Mouse (Mus musculus) gastrocnemius, adult 8-10 months (tissue): ENCODE results near the gene Porcn. TPM values are rescaled to one million over a fixed set of nuclear protein-coding genes. Genes with fewer than 3 reads are reported as not detected.

Source experiments
- DNase-seq, 2 experiments: peaks; one replicate each; pipeline ENCODE4 v3.0.0; 2022; ENCODE audit warnings: low spot score in 2 of 2
- total RNA-seq, 4 experiments: library from RNA; stranded (reverse); gene quantifications; 2 replicates each; pipeline ENCODE4 v1.2.4; 2022

Gene Porcn
- total RNA-seq = 1 to 10 TPM; 3.3 to 5.1 (median 4.2) TPM

DNA sequence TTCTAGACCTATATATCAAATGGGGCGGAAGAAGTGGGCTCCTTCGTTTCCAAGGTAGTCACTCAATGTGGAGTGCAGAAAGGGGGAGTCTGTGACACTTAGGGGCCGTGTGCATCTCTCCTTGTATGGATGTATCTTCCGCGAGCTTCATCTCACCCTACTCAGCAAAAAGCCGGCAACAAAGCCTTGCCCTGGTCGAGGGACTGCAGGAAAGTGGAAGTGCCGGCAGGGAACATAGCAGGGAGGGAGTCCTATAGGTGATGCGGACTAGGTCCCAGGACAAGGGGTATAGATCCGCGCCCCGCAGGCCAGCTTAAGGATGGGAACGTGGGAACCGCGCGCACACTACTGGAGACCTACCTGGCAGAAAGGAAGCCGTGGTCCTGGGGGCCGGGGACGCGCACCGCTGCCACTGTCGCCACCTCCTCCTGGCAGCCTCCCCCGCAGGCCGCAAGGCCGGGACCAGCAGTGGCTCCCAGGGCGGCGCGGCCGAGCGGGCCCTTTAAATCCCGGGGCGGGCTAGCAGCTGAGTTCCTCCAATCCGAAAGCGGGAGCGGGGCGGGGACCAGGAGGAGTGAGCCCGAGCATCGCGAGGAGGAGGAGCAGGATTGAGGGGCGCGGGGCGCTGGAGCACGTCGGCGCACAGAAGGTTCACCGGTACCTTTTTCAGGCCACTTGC lies at the start of gene Porcn:
Gene Porcn (minus strand): TSS at position 511 of the 679 bp plus-strand sequence.
- peak; percentile 62 to 71 for DNase-seq

DNA sequence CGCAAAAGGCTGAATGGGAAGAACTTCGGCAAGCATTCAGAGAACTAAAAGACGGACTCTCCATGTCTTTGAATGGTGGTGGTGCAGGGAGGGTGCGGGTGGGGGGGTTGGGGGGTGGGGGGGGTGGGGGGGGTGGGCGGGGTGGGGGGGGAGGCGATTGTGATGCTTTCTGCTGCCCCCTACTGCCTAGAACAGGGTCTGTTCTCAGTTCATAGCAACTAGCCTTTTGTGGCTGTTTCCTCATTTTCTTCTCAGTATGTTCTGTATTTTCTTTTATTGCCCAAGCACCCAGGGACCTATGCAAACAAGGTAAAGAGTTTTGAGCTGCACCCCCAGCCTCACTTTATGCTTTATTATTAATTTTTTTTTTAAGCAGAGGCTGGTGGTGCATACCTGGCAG lies 49.5 kb upstream of the Porcn start:
- no peak for DNase-seq

- no peak for DNase-seq
These were observed 47.4 kb upstream of the Porcn start for GRCm38 (mm10) chrX:8253711-8254110.

DNA sequence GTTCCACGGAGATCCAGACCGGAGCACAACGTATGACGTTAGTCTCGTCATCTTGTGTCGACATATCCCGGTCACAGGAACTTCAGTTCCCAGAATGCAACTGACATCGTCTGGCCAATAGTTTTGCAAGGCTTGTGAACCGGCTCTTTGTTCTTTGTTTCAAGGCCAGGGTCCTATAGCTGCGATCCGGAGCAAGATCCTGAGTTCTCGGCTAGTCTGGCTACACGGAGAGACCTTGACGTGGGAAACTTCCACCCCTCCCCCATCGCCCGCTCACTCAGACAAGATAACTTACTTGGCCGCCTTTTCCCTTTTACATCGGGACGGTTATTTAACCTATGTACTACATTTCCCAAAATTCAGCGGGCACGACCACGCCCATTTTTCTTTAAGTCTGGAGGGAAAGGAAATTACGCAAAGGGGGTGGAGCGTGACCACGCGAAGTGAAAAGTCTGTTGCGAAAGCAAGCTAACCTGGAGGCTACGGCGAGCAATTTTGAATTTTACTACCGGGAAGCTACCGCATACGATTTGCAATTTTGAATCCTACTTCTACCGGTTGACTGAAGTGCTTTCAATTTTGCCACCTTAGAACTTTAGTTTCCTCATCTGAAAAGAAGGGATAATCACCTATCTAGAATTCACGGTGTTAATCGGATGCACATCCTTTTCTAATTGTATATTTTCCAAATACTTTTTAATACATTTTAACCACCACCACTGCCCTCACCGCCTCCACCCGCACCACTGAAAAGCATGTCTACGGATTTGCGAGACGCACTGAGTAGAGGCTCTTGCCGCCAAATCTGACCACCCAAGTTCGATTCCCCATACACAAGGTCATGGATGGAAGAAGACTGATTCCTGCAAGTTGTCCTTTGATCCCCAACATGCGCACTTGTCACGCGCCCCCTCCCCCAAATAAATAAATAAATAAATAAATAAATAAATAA lies 46.3 kb upstream of the Porcn start, which contains the start of gene Ftsj1:
Gene Ftsj1 (minus strand): TSS at position 73 of the 952 bp plus-strand sequence.
- peak; percentile 68 to 75 for DNase-seq

DNA sequence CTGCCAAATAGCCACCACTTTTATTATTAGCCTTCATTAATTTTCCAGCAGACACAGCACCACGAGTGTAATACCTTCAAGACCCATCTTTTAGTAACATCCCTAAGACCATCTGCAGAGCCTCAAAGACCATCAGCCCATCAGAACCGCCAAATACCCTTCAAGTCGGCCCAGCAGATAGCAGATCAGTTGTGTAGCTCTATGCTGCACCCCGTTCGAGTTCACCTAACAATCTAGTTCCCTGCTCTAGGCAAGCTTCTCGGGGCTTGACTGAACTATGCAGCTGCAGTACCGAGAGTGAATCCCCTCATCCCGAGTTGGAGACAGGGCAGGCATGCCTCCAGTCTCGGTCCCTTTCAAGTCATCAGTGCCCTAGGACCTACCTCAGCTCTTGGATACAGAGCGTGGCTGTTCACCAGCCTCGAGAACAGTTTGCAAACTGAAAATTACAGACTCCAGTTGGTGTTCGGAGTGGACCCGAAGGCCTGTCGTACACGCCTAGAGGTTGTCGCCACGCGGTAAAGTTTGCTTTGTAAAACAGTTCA lies 45.5 kb upstream of the Porcn start:
- no peak for DNase-seq

GRCm38 (mm10) chrX:8248542-8249120 lies 42.3 kb upstream of the Porcn start:
- DNase-seq = no peak

DNA sequence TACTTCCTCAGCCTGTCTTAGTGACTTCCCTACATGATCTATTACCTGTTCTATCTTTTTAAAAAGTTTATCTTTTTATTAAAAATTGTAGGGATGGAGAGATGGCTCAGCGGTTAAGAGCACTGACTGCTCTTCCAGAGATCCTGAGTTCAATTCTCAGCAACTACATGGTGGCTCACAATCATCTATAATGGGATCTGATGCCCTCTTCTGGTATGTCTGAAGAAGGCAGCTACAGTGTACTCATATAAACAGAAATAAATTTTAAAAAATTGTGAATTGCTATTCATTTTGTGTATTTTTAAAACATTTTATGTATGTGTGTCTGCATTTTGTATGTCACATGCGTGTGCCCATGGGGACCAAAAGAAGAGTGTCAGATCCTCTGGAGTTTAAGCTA lies 41.4 kb upstream of the Porcn start:
- no peak for DNase-seq

DNA sequence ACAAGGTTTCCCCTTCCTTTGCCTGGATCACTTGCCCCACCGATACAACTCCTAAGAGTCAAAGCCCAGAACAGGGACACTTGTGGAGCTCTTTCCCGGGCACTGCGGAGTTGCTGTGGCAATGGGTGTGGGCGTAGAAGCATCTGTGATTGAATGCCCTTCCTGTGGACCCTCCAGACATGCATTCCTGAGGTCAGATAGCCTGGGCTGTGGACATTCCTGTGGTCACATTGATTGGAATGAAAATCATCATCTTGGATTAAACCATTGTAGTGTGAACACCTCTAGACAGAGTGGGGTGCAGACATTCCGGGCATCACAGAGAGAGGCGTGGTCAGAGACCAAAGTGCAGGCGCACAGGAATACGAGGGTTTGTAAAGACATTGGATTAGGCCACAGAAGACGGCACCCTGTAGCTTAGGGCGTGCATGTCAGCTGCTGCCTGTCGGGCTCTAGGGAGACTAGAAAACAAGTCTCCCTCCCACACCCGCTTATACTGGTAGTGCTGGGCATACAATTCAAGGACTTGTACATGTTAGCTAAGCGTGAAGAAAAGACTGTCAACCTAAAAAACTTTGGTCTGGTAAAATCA lies 32.6 kb upstream of the Porcn start:
- DNase-seq = no peak

- DNase-seq = no peak
These were observed 30.4 kb upstream of the Porcn start for GRCm38 (mm10) chrX:8236704-8237103.

- DNase-seq = no peak
These were observed 27.3 kb upstream of the Porcn start for GRCm38 (mm10) chrX:8233602-8234001.

DNA sequence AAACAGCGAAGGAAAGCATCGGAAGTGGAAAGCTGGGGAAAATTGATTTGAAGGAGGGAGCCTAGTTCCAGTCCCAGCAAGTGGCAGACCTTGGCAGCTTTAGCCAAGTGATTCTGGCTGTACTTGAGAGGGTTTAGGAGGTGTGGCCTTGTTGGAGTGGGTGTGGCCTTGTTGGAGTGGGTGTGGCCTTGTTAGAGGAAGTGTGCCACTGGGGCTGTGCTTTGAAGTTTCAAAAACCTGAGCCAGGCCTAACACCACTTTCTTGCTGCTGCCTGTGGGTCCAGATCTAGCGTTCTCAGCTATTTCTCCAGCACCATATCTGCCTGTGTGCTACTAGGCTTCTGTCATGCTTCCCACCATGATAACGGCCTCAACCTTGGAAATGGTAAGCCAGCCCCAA lies 23.9 kb upstream of the Porcn start:
- no peak for DNase-seq

DNA sequence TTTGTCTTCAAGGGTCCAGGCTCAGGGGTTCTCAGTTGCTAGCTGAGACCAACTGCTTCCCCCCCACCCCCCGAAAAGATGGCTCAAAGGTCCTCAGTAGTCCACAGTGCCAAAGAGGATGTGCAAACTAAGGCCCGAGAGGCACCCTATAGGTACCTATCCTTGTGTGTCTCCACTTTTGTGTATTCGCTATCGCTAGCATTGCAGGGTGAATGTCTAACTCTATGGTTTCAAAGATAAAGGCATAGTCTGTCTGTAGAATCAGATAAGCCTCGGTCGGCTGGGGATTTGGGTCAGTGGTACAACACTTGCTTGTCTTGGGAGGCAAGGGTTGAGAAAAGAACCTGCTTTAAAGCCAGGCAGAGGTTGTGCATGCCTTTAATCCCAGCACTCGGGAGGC lies 17.1 kb upstream of the Porcn start:
- DNase-seq = no peak

- DNase-seq = no peak
These were observed 16.5 kb upstream of the Porcn start for GRCm38 (mm10) chrX:8222678-8223421.

GRCm38 (mm10) chrX:8222296-8222677 lies 16.0 kb upstream of the Porcn start:
- DNase-seq = no peak

DNA sequence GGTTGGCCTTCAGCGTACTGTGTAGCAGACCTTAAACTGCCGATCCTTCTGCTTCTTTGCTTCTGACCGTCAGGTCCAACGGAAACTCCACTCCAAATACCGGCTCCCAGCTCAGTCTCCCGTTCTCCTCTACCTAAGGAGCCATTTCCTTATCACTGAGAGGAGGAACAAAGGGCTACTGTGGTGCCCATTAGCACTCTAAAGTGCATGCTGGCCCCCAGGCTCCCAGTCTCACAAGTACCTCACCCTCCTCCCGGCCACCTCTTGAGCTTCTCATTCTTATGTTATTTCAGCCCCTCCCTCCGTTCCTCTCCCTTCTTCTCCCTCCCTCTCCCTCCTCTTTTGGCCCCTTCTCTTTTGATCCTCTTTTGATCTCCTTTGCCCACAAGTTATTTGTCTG lies 13.3 kb upstream of the Porcn start:
- no peak for DNase-seq

DNA sequence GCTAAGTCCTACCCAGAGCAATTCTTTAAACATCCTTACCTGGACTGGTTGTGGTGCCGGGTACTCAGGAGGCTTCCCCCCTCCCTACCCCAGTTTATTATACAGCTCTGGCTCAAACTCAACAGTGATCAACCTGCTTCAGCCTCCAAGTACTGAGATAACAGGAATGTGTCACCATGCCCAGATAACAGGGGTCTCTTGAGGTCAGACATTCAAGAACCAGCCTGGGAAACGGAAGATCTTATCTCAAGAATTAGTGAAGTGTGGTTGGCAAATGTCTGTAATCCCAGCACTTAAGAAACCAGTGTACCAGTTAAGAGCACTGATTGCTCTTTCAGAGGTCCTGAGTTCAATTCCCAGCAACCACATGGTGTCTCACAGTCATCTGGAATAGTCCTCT lies 11.8 kb upstream of the Porcn start:
- no peak for DNase-seq

DNA sequence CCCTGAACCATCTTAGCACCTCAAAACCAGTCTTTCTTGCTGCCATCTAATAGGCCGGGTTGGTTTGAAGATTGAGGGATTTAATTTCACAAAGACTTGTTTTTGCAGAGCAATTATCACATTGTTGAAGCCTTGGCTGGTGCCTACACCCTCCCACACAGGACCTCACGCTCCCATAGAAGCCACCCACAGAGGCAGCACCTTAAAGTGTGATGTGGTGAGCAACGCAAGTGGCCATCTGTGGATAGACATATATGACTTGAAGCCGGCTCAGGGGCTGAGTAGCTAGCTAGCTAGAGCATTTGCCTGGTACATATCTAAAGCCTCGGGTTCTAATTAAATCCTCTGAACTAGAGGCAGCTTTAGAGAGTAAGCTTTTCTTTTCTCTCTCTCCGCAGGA lies 11.1 kb upstream of the Porcn start:
- no peak for DNase-seq

GRCm38 (mm10) chrX:8211490-8212207 lies 5.3 kb upstream of the Porcn start:
- no peak for DNase-seq

DNA sequence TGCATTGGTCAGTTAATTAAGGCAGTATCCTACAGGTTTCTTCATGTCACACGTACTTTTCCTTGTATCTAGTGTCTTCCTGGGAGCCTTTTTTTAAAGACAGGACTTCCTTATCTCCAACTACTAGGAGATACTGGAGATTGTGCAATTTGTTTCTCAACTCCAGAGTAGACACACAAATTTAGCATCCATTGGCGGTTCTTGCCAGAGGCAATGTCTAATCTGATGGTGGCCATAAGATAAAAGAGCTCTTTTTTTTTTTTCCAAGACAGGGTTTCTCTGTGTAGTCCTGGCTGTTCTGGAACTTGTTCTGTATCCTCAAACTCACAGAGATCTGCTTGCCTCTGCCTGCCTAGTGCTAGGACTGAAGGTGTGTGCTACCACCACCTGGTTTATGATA lies 3.4 kb upstream of the Porcn start:
- DNase-seq = no peak

GRCm38 (mm10) chrX:8207224-8207623 lies 899 bp upstream of the Porcn start:
- no peak for DNase-seq
